Mouse (Mus musculus): Measurements from ENCODE around the gene Slc31a1. TPM values are rescaled to one million over a fixed set of nuclear protein-coding genes. Genes with fewer than 3 reads are reported as not detected.

Gene Slc31a1
- polyA plus RNA-seq, 1 experiment from 2014 or later = 46.9 TPM

GRCm38 (mm10) chr4:62427978-62428758 lies 67.6 kb downstream of the Slc31a1 start:
- no peak overlapping the region for H3K27ac ChIP-seq
- peak; percentile 75 for DNase-seq (ENCODE audit: low spot score)
- H3K4me3 ChIP-seq = no peak overlapping the region
- peaks cover 27% of the 10 kb centered on the region for H3K36me3 ChIP-seq
- H3K9me3 ChIP-seq = no peaks in the 10 kb centered on the region
- 60% methylated on average over 17 of the region's 17 CpGs for whole genome bisulfite sequencing
- H3K4me1 ChIP-seq = peaks cover 12% of the 10 kb centered on the region
- H3K27me3 ChIP-seq (ENCODE audit: insufficient read depth, poor library complexity, severe bottlenecking) = peaks cover 8% of the 10 kb centered on the region; the same call in 1 of the 2 replicates

DNA sequence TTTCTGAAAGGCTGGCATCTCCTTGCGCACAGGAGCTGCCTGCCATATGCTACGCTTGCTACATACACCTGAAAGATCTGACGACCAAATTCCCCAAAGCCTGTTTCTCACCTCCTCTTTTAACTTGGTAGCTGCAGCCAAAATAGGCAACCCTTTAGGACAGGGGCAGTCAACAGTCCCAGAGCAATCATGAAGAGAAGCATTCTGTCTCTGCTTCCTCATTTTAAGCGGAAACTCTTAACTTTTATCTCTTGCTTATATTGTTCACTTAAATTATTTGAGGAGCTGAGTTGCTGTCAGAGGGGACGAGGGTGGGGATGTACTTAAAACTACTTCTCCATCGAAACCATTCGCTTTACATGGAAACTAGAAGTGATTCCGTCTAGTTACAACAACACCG lies 69.1 kb downstream of the Slc31a1 start:
- H3K27me3 ChIP-seq (ENCODE audit: insufficient read depth, poor library complexity, severe bottlenecking) = peaks cover 8% of the 10 kb centered on the region; the same call in 1 of the 2 replicates
- H3K27ac ChIP-seq = no peak overlapping the region
- 86% methylated on average over 9 of the region's 9 CpGs for WGBS
- H3K4me3 ChIP-seq = no peak overlapping the region
- no peaks in the 10 kb centered on the region for H3K9me3 ChIP-seq
- peaks cover 12% of the 10 kb centered on the region for H3K4me1 ChIP-seq
- no peak for DNase-seq (ENCODE audit: low spot score)
- H3K36me3 ChIP-seq = peaks cover 13% of the 10 kb centered on the region

DNA sequence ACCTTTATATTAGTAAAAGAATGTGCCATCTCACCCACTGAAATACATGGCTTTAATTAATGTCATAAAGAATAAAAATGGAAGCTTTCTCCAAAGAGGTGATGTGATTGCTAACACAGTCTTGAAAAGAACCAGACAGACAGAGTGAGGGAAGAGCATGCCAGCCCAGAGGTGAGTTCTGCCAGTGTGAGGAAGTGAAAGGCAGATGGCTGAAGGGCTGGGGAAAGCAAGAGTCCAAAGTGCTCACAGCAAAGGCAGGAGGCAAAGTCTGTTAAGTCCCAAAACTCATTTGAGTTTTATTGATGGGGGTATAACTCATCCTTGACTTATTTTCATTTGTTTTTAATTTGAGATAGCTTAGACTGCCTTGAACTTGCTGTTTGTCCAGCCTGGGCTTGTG lies 70.2 kb downstream of the Slc31a1 start:
- no peak for DNase-seq (ENCODE audit: low spot score)
- no peak overlapping the region for H3K27ac ChIP-seq
- peaks cover 2% of the 10 kb centered on the region for H3K36me3 ChIP-seq
- H3K4me3 ChIP-seq = no peak overlapping the region
- H3K4me1 ChIP-seq = peaks cover 12% of the 10 kb centered on the region
- H3K27me3 ChIP-seq (ENCODE audit: insufficient read depth, poor library complexity, severe bottlenecking) = peaks cover 8% of the 10 kb centered on the region; the same call in 1 of the 2 replicates
- no peaks in the 10 kb centered on the region for H3K9me3 ChIP-seq

DNA sequence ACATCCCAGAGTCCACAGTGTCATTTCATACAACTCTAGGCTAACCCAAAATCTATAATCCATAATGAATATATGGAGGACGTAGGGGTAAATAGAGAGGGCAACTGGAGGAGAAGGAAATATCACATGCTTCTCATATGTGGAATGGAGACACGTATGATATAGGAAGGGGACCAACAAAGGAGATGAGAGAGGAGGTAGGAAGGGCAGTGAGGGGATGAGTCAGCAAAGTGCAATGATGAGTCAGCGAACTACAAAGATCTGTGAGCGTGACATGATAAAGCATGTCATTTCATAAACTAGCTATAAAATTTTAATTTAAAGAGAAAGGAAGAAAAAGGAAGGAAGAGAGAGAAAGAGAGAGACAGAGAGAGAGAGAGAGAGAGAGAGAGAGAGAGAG lies 71.0 kb downstream of the Slc31a1 start:
- H3K27me3 ChIP-seq (ENCODE audit: insufficient read depth, poor library complexity, severe bottlenecking) = peaks cover 8% of the 10 kb centered on the region; the same call in 1 of the 2 replicates
- H3K27ac ChIP-seq = no peak overlapping the region
- no peak overlapping the region for H3K4me3 ChIP-seq
- no peak for DNase-seq (ENCODE audit: low spot score)
- 79% methylated on average over 4 of the region's 4 CpGs for WGBS
- H3K36me3 ChIP-seq = no peaks in the 10 kb centered on the region
- no peaks in the 10 kb centered on the region for H3K9me3 ChIP-seq
- H3K4me1 ChIP-seq = peaks cover 12% of the 10 kb centered on the region

DNA sequence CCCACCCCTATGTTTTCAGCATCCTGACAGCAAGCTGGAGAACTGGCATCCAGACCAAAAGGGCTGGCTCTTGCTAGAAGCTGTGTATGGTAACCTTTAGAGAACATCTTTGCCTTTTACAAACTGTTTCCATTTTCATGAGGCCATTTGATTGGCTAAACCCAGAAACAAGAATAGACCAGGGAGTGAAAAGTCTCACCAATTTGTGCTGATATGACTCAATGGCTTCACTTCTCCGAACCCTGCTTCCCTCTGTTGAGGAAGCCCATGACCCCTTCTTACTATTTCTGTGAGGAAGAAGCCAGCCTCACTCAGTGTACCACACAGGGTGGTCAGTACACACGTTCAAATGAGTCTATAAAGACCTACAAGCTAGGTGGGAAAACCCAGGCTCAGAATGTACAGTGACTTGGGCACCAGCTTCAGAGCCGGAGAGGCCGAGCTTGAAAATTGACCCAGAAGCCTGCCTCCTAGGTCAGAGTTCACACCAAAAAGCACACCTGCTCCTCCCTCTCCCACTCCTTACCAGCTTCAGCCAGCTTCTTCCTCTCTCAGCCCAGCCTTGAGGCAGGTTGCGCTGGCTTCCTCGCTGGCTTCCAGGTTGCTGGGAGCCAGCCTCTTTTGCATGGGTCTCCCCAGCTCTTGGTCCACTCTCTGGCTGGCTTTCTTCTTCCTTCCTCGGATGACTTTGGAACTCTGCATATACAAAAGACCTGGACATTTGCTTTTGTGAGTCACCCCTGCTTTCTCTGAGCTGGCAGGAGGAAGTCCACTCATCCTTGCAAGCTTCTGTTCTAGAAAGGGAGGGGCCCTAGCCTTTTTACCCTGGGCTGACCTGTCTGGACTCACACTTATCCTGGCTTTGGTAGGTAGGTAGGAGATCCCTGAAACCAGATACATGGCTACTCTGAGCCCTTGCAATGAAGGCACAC lies 73.7 kb downstream of the Slc31a1 start:
- no peak for DNase-seq (ENCODE audit: low spot score)
- H3K36me3 ChIP-seq = no peaks in the 10 kb centered on the region
- WGBS = 74% methylated on average over 7 of the region's 7 CpGs
- 0 out of 2 replicates have a peak, but pooled peaks cover under 1% of the 10 kb centered on the region for H3K27me3 ChIP-seq (ENCODE audit: insufficient read depth, poor library complexity, severe bottlenecking)
- H3K9me3 ChIP-seq = no peaks in the 10 kb centered on the region
- H3K4me3 ChIP-seq = no peak overlapping the region
- no peaks in the 10 kb centered on the region for H3K4me1 ChIP-seq
- H3K27ac ChIP-seq = no peak overlapping the region

DNA sequence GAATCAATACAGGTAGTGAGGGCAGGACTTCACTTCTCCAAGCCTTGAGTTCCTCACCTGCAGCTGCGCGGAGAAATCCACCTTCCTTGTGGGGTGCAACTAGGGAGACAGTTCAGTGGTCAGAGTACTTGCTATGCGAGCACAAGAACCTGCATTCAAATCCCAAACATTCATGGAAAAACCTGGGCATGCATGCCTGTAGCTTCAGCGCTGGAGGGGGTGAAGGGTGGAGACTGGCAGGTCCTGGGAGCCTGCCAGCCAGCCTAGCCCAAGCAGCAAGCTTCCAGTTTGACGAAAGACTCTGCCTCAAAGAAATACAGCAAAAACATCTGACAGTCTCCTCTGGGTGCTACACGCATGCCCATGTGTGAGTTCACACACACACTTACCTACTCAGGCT lies 74.6 kb downstream of the Slc31a1 start, which contains the start of gene Rnf183:
Gene Rnf183 (minus strand): TSS at position 172 of the 400 bp plus-strand sequence.
- WGBS = 79% methylated on average over 6 of the region's 6 CpGs
- H3K9me3 ChIP-seq = no peaks in the 10 kb centered on the region
- H3K27ac ChIP-seq = no peak within 1 kb of the TSS
- no peaks in the 10 kb centered on the region for H3K36me3 ChIP-seq
- H3K27me3 ChIP-seq (ENCODE audit: insufficient read depth, poor library complexity, severe bottlenecking) = no peaks in the 10 kb centered on the region
- no peak for DNase-seq (ENCODE audit: low spot score)
- no peaks in the 10 kb centered on the region for H3K4me1 ChIP-seq
- no peak within 1 kb of the TSS for H3K4me3 ChIP-seq

GRCm38 (mm10) chr4:62437256-62437778 lies 76.8 kb downstream of the Slc31a1 start:
- Histone ChIP-seq H3K4me3 (no peak overlapping the region), H3K27me3 (ENCODE audit: insufficient read depth, poor library complexity, severe bottlenecking) (no peaks in the 10 kb centered on the region), H3K4me1 (no peaks in the 10 kb centered on the region), H3K27ac (no peak overlapping the region), H3K9me3 (no peaks in the 10 kb centered on the region), H3K36me3 (no peaks in the 10 kb centered on the region)
- 83% methylated on average over 3 of the region's 3 CpGs for WGBS
- no peak for DNase-seq (ENCODE audit: low spot score)

DNA sequence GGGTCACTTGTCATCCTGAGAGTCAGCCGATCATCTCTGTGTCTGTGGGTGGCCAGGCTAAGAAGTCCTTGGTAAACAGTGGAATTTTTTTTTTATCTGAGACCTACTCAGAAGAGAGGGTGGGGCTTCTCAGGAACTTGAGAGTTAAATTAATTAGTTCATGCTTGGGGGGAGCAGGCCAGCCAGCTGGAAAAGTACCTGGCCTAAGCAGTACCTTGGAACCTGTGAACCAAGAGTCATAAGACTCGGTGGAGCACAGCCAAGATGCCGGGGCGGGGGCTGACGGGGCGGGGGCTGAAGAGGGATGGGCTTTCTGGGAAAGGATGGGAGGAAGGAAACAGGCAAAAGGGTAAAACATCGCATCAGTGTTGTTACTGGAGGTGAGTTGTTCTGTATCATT lies 77.3 kb downstream of the Slc31a1 start:
- Histone ChIP-seq H3K9me3 (no peaks in the 10 kb centered on the region), H3K4me1 (no peaks in the 10 kb centered on the region), H3K36me3 (no peaks in the 10 kb centered on the region), H3K27ac (no peak overlapping the region), H3K27me3 (ENCODE audit: insufficient read depth, poor library complexity, severe bottlenecking) (no peaks in the 10 kb centered on the region), H3K4me3 (no peak overlapping the region)
- no peak for DNase-seq (ENCODE audit: low spot score)
- 84% methylated on average over 7 of the region's 7 CpGs for WGBS

GRCm38 (mm10) chr4:62439793-62440192 lies 79.3 kb downstream of the Slc31a1 start:
- no peaks in the 10 kb centered on the region for H3K27me3 ChIP-seq (ENCODE audit: insufficient read depth, poor library complexity, severe bottlenecking)
- H3K4me3 ChIP-seq = no peak overlapping the region
- H3K27ac ChIP-seq = no peak overlapping the region
- no peaks in the 10 kb centered on the region for H3K4me1 ChIP-seq
- 43% methylated on average over 4 of the region's 4 CpGs for WGBS
- H3K36me3 ChIP-seq = no peaks in the 10 kb centered on the region
- H3K9me3 ChIP-seq = no peaks in the 10 kb centered on the region; the same call in 1 of the 2 replicates
- no peak for DNase-seq (ENCODE audit: low spot score)

DNA sequence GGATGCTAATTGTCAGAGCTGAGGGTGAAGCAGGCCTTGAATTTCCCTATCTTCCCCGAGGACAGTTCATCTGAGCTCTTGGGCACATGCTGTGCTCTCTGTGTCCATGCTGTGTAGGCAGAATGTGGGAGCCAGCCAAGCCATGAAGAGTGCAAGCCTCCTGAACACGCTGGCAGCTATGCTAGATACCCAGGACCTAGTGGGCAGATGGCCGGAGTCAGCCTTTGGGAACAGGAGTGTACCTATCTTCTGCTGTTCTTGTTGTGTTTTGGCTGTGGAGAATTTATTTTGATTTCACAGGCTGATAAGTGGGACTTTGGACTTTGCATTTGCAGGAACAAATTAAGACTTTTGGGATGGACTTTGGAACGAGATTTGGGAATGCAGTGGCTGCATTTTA lies 80.0 kb downstream of the Slc31a1 start:
- Histone ChIP-seq H3K9me3 (no peaks in the 10 kb centered on the region; the same call in 1 of the 2 replicates), H3K36me3 (no peaks in the 10 kb centered on the region)
- WGBS = 73% methylated on average over 4 of the region's 4 CpGs

DNA sequence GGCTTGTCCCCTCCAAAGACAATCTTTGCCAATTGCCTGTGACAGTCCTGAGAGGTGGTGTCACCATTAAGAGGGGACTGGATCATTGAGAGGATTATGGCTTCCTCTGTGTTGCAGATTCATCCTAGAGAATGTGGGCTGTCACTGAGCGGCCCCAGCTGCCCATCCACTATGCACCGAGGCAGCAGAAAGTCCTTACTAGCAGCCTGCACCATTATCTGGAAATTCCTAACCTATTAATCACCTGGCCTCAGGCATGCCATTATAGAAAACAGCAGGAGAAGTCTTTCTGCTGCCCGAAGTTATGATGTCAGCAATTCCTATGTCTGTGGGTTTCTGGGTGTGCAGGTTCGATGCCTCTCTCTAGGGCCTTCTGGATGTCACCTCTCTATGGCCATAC lies 80.5 kb downstream of the Slc31a1 start:
- H3K4me1 ChIP-seq = no peaks in the 10 kb centered on the region
- H3K4me3 ChIP-seq = no peak overlapping the region
- H3K27ac ChIP-seq = no peak overlapping the region
- no peaks in the 10 kb centered on the region for H3K36me3 ChIP-seq
- DNase-seq (ENCODE audit: low spot score) = no peak
- no peaks in the 10 kb centered on the region for H3K27me3 ChIP-seq (ENCODE audit: insufficient read depth, poor library complexity, severe bottlenecking)
- WGBS = 66% methylated on average over 4 of the region's 4 CpGs
- no peaks in the 10 kb centered on the region; the same call in 1 of the 2 replicates for H3K9me3 ChIP-seq

More for the DNA sequence above, 80.0 kb downstream of the Slc31a1 start:
- Histone ChIP-seq H3K4me1 (no peaks in the 10 kb centered on the region), H3K27ac (no peak overlapping the region), H3K27me3 (ENCODE audit: insufficient read depth, poor library complexity, severe bottlenecking) (no peaks in the 10 kb centered on the region), H3K4me3 (no peak overlapping the region)
- DNase-seq (ENCODE audit: low spot score) = no peak

Measured in heart, embryonic 10.5 days (tissue).